Mouse (Mus musculus): ENCODE data around the gene Olfr392.

DNA sequence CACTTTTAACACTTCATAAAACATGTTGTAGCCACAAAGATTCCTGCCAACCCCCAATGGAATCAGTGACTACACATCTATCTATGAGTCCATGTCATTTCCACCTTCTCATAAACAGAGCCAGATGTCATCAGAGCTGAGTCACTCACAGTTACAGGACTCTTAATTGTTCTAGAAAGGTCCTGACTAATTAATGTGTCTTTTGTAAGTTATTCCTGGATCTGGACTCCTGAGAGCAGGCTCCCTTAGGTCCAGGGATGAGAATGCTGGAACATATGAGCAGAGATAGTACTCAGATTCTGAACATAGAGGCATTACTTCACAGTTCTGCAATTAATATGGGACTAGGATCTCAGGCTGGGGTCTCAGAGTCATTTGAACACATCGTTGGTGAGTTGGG, 34.2 kb downstream of the Olfr392 start, which contains the start of gene Olfr390:
- TF ChIP-seq CTCF (IDR thresholded peaks at IDR 0.05; ENCODE audit: low read depth) (no peak), EP300 (IDR thresholded peaks at IDR 0.05; ENCODE audit: low read depth) (no peak)
